Mouse (Mus musculus) liver, adult 2 months (tissue): ENCODE results near the gene Ephx1.

Experiments used
- CTCF ChIP-seq: fragments of 200-500 bp; IDR thresholded peaks from 2 replicates; pipeline ENCODE4 v1.5.1; 2011; ENCODE audit warnings: low read depth, low read length, control low read depth
- POLR2A ChIP-seq: fragments of 200-500 bp; IDR thresholded peaks from 2 replicates; pipeline ENCODE4 v1.6.1; 2011; ENCODE audit warnings: low read length, control low read depth; ENCODE audit not compliant: insufficient read depth; ENCODE audit errors: extremely low read depth

GRCm38 (mm10) chr1:181009754-181010153 is 10.9 kb downstream of the Ephx1 start:
- TF ChIP-seq POLR2A: no peak
- peak; percentile 50; the same call in 1 of the 2 replicates for TF ChIP-seq CTCF
